10 mouse cellular contexts compared by ENCODE assay signal in the genomic region with DNA sequence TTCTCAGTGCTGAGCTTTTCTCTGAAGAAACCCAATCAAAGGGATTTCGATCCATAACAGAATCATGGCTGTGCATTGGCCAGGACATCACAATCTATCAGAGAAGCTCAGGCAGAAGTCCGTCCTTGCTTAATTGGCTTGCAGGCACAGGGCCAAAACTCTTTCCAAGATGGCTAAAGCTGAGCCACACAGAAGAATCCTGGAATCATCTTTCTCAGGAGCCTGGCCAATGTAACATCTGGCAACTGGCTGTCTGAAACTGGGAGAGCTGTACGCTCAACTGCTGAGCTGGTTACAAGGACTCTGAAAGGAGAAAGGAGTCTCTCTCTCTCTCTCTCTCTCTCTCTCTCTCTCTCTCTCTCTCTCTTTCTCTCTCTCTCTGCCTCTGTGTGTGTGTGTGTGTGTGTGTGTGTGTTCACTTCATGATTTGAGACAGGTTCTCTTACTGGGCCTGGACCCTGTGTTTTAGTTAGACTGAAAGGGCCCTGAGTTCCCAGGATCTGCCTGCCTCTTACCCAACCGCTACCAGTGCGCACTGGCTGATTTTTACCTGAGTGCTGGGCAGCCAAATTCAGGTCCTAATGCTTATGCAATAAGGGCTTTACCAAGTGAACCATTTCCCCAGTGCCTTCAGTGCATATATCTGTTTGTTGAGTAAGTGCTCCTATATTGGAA.
DNase-seq lines count a peak whose midpoint lies in the region; ATAC-seq and TF ChIP-seq lines count a peak whose summit lies in the region.
"Had no signal": no experiment of that assay in that cellular context is flagged by ENCODE, and none has a peak within 500 bp of the region (broad histone marks: within the 10 kb centered on the region; RNA-seq: fewer than 3 reads in every experiment).

No protein-coding gene starts in this region.

- no peak overlapping the region for H3K4me3 ChIP-seq in forebrain, embryonic 15.5 days
- no peak overlapping the region for H3K4me3 ChIP-seq in forebrain, embryonic 10.5 days
- no peak overlapping the region for H3K4me3 ChIP-seq in lung, adult 2 months (replicated peaks; ENCODE audit: extremely low read depth, low read depth, low read length)
- no peak overlapping the region for H3K4me3 ChIP-seq in left cerebral cortex, adult 2 months
- H3K4me3 ChIP-seq: embryonic facial prominence, embryonic 13.5 days had no signal

- H3K9me3 ChIP-seq in forebrain, embryonic 15.5 days = no peaks in the 10 kb centered on the region
- H3K9me3 ChIP-seq in forebrain, embryonic 10.5 days = no peaks in the 10 kb centered on the region
- H3K9me3 ChIP-seq: embryonic facial prominence, embryonic 13.5 days; G1E had no signal

- intact Hi-C loops in left cerebral cortex, adult 2 months (cut with DNase I) = no loop called here

- no peaks in the 10 kb centered on the region for H3K27me3 ChIP-seq in forebrain, embryonic 15.5 days
- H3K27me3 ChIP-seq in forebrain, embryonic 10.5 days (ENCODE audit: poor library complexity, severe bottlenecking) = no peaks in the 10 kb centered on the region

- no peak overlapping the region for H3K27ac ChIP-seq in forebrain, embryonic 15.5 days (replicated peaks)
- no peak overlapping the region for H3K27ac ChIP-seq in forebrain, embryonic 10.5 days
- no peak overlapping the region for H3K27ac ChIP-seq in left cerebral cortex, adult 2 months
- H3K27ac ChIP-seq: embryonic facial prominence, embryonic 13.5 days had no signal

- H3K4me2 ChIP-seq in forebrain, embryonic 15.5 days (replicated peaks) = no peak overlapping the region
- H3K4me2 ChIP-seq: embryonic facial prominence, embryonic 13.5 days had no signal

- DNase-seq in forebrain, embryonic 10.5 days (ENCODE audit: extremely low spot score, low spot score) = no peak
- DNase-seq in urinary bladder, postnatal 25 days (ENCODE audit: low spot score) = peak; percentile 13
- DNase-seq in urinary bladder, adult 2 months (ENCODE audit: low spot score) = no peak
- DNase-seq in lung, adult 2 months = peak; percentile 10
- DNase-seq in yolk sac, embryonic 10.5 days (ENCODE audit: low spot score) = peak; percentile 18
- DNase-seq in frontal cortex, postnatal 25 days (ENCODE audit: low spot score in 2 of 2) = no peak
- no peak for DNase-seq in left cerebral cortex, adult 2 months (ENCODE audit: extremely low spot score in 1 of 2, low spot score in 2 of 2)

- peaks cover 7% of the 10 kb centered on the region for H3K4me1 ChIP-seq in forebrain, embryonic 15.5 days
- H3K4me1 ChIP-seq in forebrain, embryonic 10.5 days = peaks cover 10% of the 10 kb centered on the region
- H3K4me1 ChIP-seq in lung, adult 2 months (ENCODE audit: control insufficient read depth, insufficient read depth, low read length) = no peaks in the 10 kb centered on the region
- H3K4me1 ChIP-seq: embryonic facial prominence, embryonic 13.5 days had no signal

- no peaks in the 10 kb centered on the region for H3K36me3 ChIP-seq in forebrain, embryonic 15.5 days
- H3K36me3 ChIP-seq in forebrain, embryonic 10.5 days (replicated peaks) = no peaks in the 10 kb centered on the region
- H3K36me3 ChIP-seq: embryonic facial prominence, embryonic 13.5 days; G1E had no signal

- no peak for TF ChIP-seq CTCF in lung, adult 2 months (IDR thresholded peaks at IDR 0.05; ENCODE audit: insufficient read depth, low read length)
- TF ChIP-seq CTCF in left cerebral cortex, adult 2 months (IDR thresholded peaks at IDR 0.05) = no peak

- H3K9ac ChIP-seq in forebrain, embryonic 15.5 days (replicated peaks) = no peak overlapping the region
- H3K9ac ChIP-seq: embryonic facial prominence, embryonic 13.5 days had no signal

- TF ChIP-seq POLR2A in lung, adult 2 months (IDR thresholded peaks at IDR 0.05; ENCODE audit: borderline replicate concordance, extremely low read depth, low read depth, low read length) = no peak

- 71% methylated on average over 5 of the region's 5 CpGs for WGBS in forebrain, embryonic 15.5 days
- 87% methylated on average over 5 of the region's 5 CpGs for WGBS in forebrain, embryonic 10.5 days
- 70% methylated on average over 5 of the region's 5 CpGs for WGBS in lung, adult 2 months

- peak; percentile 23; the same call in 1 of the 2 replicates for ATAC-seq in forebrain, embryonic 15.5 days (replicated peaks)

Comparison
In these comparisons a context has a peak if more than half of its experiments do, and no peak if none do; other contexts are left out.
1. DNase-seq: peak in urinary bladder, postnatal 25 days (single experiment), lung, adult 2 months (single experiment) and yolk sac, embryonic 10.5 days (single experiment); none in forebrain, embryonic 10.5 days (single experiment), urinary bladder, adult 2 months (single experiment), frontal cortex, postnatal 25 days (0 of 2) and left cerebral cortex, adult 2 months (0 of 2).